Mouse (Mus musculus) myocyte (in vitro differentiated cells): ENCODE data around the gene Bmp7.

ENCODE experiments used
- CEBPB ChIP-seq: IDR thresholded peaks from 2 replicates; pipeline ENCODE4 v1.6.1; 2011; ENCODE audit warnings: mild to moderate bottlenecking, moderate library complexity; ENCODE audit not compliant: poor library complexity, insufficient read depth, severe bottlenecking
- MAX ChIP-seq: IDR thresholded peaks from one replicate; pipeline ENCODE4 v1.6.1; 2011; ENCODE audit warnings: low read depth, mild to moderate bottlenecking, control low read depth
- MYOG ChIP-seq, 3 experiments: IDR thresholded peaks; one replicate each; pipeline ENCODE4 v1.6.1; 2011; ENCODE audit warnings: control low read depth in 2 of 3, low read depth in 2 of 3, mild to moderate bottlenecking in 2 of 3; ENCODE audit not compliant: insufficient read length in 2 of 3, control insufficient read depth in 1 of 3, insufficient read depth in 1 of 3
- POLR2A ChIP-seq: IDR thresholded peaks from one replicate; pipeline ENCODE4 v1.6.1; 2011; ENCODE audit warnings: low read depth, mild to moderate bottlenecking, control low read depth, moderate library complexity; ENCODE audit not compliant: insufficient read length
- POLR2AphosphoS2 ChIP-seq: IDR thresholded peaks from one replicate; pipeline ENCODE4 v1.6.1; 2011; ENCODE audit warnings: low read depth, control low read depth; ENCODE audit not compliant: insufficient read length
- REST ChIP-seq: IDR thresholded peaks from one replicate; pipeline ENCODE4 v1.6.1; 2011; ENCODE audit warnings: mild to moderate bottlenecking, control low read depth, moderate library complexity; ENCODE audit not compliant: insufficient read depth, insufficient read length
- SRF ChIP-seq: IDR thresholded peaks from one replicate; pipeline ENCODE4 v1.6.1; 2011; ENCODE audit warnings: low read depth; ENCODE audit not compliant: control insufficient read depth, insufficient read length
- USF1 ChIP-seq: IDR thresholded peaks from one replicate; pipeline ENCODE4 v1.6.1; 2011; ENCODE audit warnings: low read depth, mild to moderate bottlenecking, control low read depth, moderate library complexity

GRCm38 (mm10) chr2:172966480-172966879 is 26.4 kb upstream of the Bmp7 start:
- TF ChIP-seq POLR2A (no peak), SRF (no peak), MAX (no peak), USF1 (no peak), POLR2AphosphoS2 (no peak), CEBPB (no peak), MYOG (IDR thresholded peaks at IDR 0.05; ENCODE audit: control insufficient read depth in 1 of 3, insufficient read depth in 1 of 3, insufficient read length in 2 of 3, low read depth in 2 of 3) (no peak), REST (no peak)
